Comparison of ENCODE assay signal across 20 mouse cellular contexts in genomic region chr16:32641440-32642219, GRCm38 (mm10). TPM values are rescaled to one million over a fixed set of nuclear protein-coding genes. Genes with fewer than 3 reads are reported as not detected.
A peak's percentile ranks its signal among the peaks of the same experiment; 100 is the strongest.
DNase-seq lines count a peak whose midpoint lies in the region; ATAC-seq and TF ChIP-seq lines count a peak whose summit lies in the region.
"Had no signal": no experiment of that assay in that cellular context is flagged by ENCODE, and none has a peak within 500 bp of the region (broad histone marks: within the 10 kb centered on the region; RNA-seq: fewer than 3 reads in every experiment).

No protein-coding gene starts in this region.

- no peak for ATAC-seq in kidney, postnatal 0 days (replicated peaks; ENCODE audit: low FRiP score, low read depth)

- H3K4me1 ChIP-seq in kidney, postnatal 0 days (replicated peaks; ENCODE audit: insufficient read depth, low read length) = peaks cover 4% of the 10 kb centered on the region
- peaks cover 34% of the 10 kb centered on the region for H3K4me1 ChIP-seq in testis, adult 2 months (ENCODE audit: control insufficient read depth, insufficient read depth, low read length)

- no peak overlapping the region for H3K4me3 ChIP-seq in kidney, postnatal 0 days (replicated peaks; ENCODE audit: low read depth, low read length)
- H3K4me3 ChIP-seq in testis, adult 2 months (ENCODE audit: control insufficient read depth, low read depth, low read length) = peak overlapping the region; percentile 48
- H3K4me3 ChIP-seq: erythroblast, embryonic 14.5 days; heart, embryonic 13.5 days; stomach, embryonic 15.5 days had no signal

- H3K9ac ChIP-seq in kidney, postnatal 0 days (ENCODE audit: low read depth, low read length) = no peak overlapping the region
- H3K9ac ChIP-seq: heart, embryonic 13.5 days; lung, embryonic 14.5 days; stomach, embryonic 15.5 days had no signal

- WGBS in kidney, postnatal 0 days = 50% methylated on average over 20 of the region's 20 CpGs

- peak overlapping the region; percentile 29; the same call in 1 of the 2 replicates for H3K4me2 ChIP-seq in kidney, postnatal 0 days (ENCODE audit: low read length)
- H3K4me2 ChIP-seq: heart, embryonic 13.5 days; liver, embryonic 11.5 days; lung, embryonic 14.5 days; stomach, embryonic 15.5 days had no signal

- intact Hi-C loops in heart, postnatal 25 days (cut with DNase I) = no loop called here

- DNase-seq in heart, adult 11 months = peak; percentile 85
- DNase-seq in heart, postnatal 25 days (ENCODE audit: low spot score) = no peak
- DNase-seq in kidney, postnatal 0 days (ENCODE audit: low spot score) = no peak
- DNase-seq in kidney, adult 9 months = no peak
- DNase-seq in testis, postnatal 14 days (ENCODE audit: low spot score) = no peak
- no peak for DNase-seq in thymus, postnatal 14 days
- no peak for DNase-seq in urinary bladder, adult 2 months (ENCODE audit: low spot score)
- DNase-seq: adrenal gland, postnatal 14 days; B cell, adult 2 months; cerebellum, adult 8-10 months; embryo, embryonic 11 days; gastrocnemius, postnatal 25 days; kidney, postnatal 14 days; layer of hippocampus, adult 9-11 months; lung, embryonic 14.5 days had no signal

- no peaks in the 10 kb centered on the region for H3K36me3 ChIP-seq in kidney, postnatal 0 days (ENCODE audit: insufficient read depth, low read length)
- H3K36me3 ChIP-seq in testis, adult 2 months (ENCODE audit: control insufficient read depth, insufficient read depth, low read length) = no peaks in the 10 kb centered on the region
- H3K36me3 ChIP-seq: heart, embryonic 13.5 days; stomach, embryonic 15.5 days had no signal

- no peak for TF ChIP-seq POLR2A in testis, adult 2 months (IDR thresholded peaks at IDR 0.05; ENCODE audit: control insufficient read depth, low read depth, low read length)

- no peaks in the 10 kb centered on the region for H3K27me3 ChIP-seq in kidney, postnatal 0 days (ENCODE audit: insufficient read depth, low read length)
- H3K27me3 ChIP-seq in testis, adult 2 months (ENCODE audit: control insufficient read depth, insufficient read depth, low read length) = no peaks in the 10 kb centered on the region
- H3K27me3 ChIP-seq: stomach, embryonic 15.5 days had no signal

- TF ChIP-seq CTCF in kidney, postnatal 0 days (IDR thresholded peaks at IDR 0.05; ENCODE audit: low read depth) = no peak
- TF ChIP-seq CTCF in testis, adult 2 months (IDR thresholded peaks at IDR 0.05; ENCODE audit: control insufficient read depth, insufficient read depth, insufficient replicate concordance, low read depth, low read length) = no peak

- H3K27ac ChIP-seq in kidney, postnatal 0 days = no peak overlapping the region
- no peak overlapping the region for H3K27ac ChIP-seq in testis, adult 2 months (ENCODE audit: control insufficient read depth, insufficient read depth, low read depth, low read length)
- H3K27ac ChIP-seq: heart, embryonic 13.5 days; stomach, embryonic 15.5 days had no signal

- H3K9me3 ChIP-seq in kidney, postnatal 0 days (replicated peaks; ENCODE audit: low read length) = no peaks in the 10 kb centered on the region
- H3K9me3 ChIP-seq: heart, embryonic 13.5 days; stomach, embryonic 15.5 days had no signal

RNA-seq across cellular contexts. Expression of gene Tnk2, which starts 2.0 kb away (rescaled TPM):
- 10 to 100 TPM; 20.9 to 24.7 TPM for total RNA-seq in heart, postnatal 25 days (2021)
- polyA plus RNA-seq in kidney, postnatal 0 days (2015; fragmentation: Nextera tagmentation; extraction: Ambion mirVana) = 8.4 and 8.5 TPM in 2 replicates
- polyA plus RNA-seq in testis, adult 2 months (2012; rRNA removed) = 21.4 and 23.4 TPM in 2 replicates
- 106 and 114 TPM in 2 replicates for polyA plus RNA-seq in urinary bladder, adult 2 months (2012; rRNA removed)

RNA-seq across cellular contexts. Expression of gene Tfrc, which starts 32.9 kb away (rescaled TPM):
- 100 to 1,000 TPM; 168 to 194 TPM for total RNA-seq in heart, postnatal 25 days (2021)
- polyA plus RNA-seq in kidney, postnatal 0 days (2015; fragmentation: Nextera tagmentation; extraction: Ambion mirVana) = 37.0 and 43.9 TPM in 2 replicates
- polyA plus RNA-seq in testis, adult 2 months (2012; rRNA removed) = 3.7 and 5.5 TPM in 2 replicates
- 14.1 and 17.7 TPM in 2 replicates for polyA plus RNA-seq in urinary bladder, adult 2 months (2012; rRNA removed)
